Mouse (Mus musculus) stomach, postnatal 0 days (tissue): ENCODE measurements around the gene Mafg. TPM values are rescaled to one million over a fixed set of nuclear protein-coding genes. Genes with fewer than 3 reads are reported as not detected.

Experiments used
- ATAC-seq: fragments of 200-750 bp; cut with Nextera tagmentation; 2 replicates; pipeline ENCODE4 v1.8.0; 2017; ENCODE audit not compliant: low FRiP score, low TSS enrichment
- DNase-seq: peaks from one replicate; pipeline ENCODE4 v3.0.0-alpha.2; 2016; ENCODE audit warnings: low spot score
- H3K27ac ChIP-seq: fragments of 300-500 bp; sonication (generic); replicated peaks from 2 replicates; pipeline ENCODE4 v1.5.1; 2014; ENCODE audit warnings: mild to moderate bottlenecking, control low read depth
- H3K27me3 ChIP-seq: fragments of 300-500 bp; sonication (generic); 2 replicates; pipeline ENCODE4 v1.6.1; 2014; ENCODE audit warnings: low read length; ENCODE audit not compliant: control insufficient read depth, insufficient read depth
- H3K36me3 ChIP-seq: fragments of 300-500 bp; sonication (generic); 2 replicates; pipeline ENCODE4 v1.6.1; 2014; ENCODE audit warnings: low read length, mixed read lengths; ENCODE audit not compliant: control insufficient read depth, insufficient read depth
- H3K4me1 ChIP-seq: fragments of 300-500 bp; sonication (generic); replicated peaks from 2 replicates; pipeline ENCODE4 v1.6.1; 2014; ENCODE audit warnings: antibody characterized with exemption; ENCODE audit not compliant: control insufficient read depth, insufficient read depth
- H3K4me2 ChIP-seq: fragments of 300-500 bp; sonication (generic); replicated peaks from 2 replicates; pipeline ENCODE4 v1.6.1; 2014; ENCODE audit warnings: low read depth, mild to moderate bottlenecking, control low read depth, moderate library complexity
- H3K4me3 ChIP-seq: fragments of 300-500 bp; sonication (generic); 2 replicates; pipeline ENCODE4 v1.5.1; 2014; ENCODE audit warnings: low read depth, low read length, control low read depth
- H3K9ac ChIP-seq: fragments of 300-500 bp; sonication (generic); 2 replicates; pipeline ENCODE4 v1.6.1; 2014; ENCODE audit warnings: mild to moderate bottlenecking, low read length, control low read depth, mixed read lengths
- H3K9me3 ChIP-seq: fragments of 300-500 bp; sonication (generic); 2 replicates; pipeline ENCODE4 v1.6.1; 2016; ENCODE audit warnings: low read length; ENCODE audit not compliant: control insufficient read depth
- CTCF ChIP-seq: IDR thresholded peaks from 2 replicates; pipeline ENCODE4 v1.5.1; 2016; ENCODE audit warnings: antibody characterized with exemption, low read depth, mild to moderate bottlenecking, moderate library complexity
- EP300 ChIP-seq: optimal IDR thresholded peaks from 2 replicates; pipeline ENCODE3; 2016; ENCODE audit warnings: antibody characterized with exemption
- WGBS: fragments of 180-500 bp; shearing (Covaris S2); extraction: QIAGEN DNeasy Blood & Tissue Kit; methylation state at CpG from one replicate; pipeline ENCODE4 v1.1.7; 2014; 5-methylcytosine and 5-hydroxymethylcytosine counted together
- polyA plus RNA-seq: library from polyadenylated mRNA; unstranded; fragments of >200 nt; fragmentation: Nextera tagmentation; extraction: Ambion mirVana; gene quantifications from 2 replicates; pipeline ENCODE4 v1.2.1, GENCODE M21; 2015

Mafg gene
- polyA plus RNA-seq, 1 experiment from 2014 or later = 21.3 TPM

- H3K9me3 ChIP-seq = no peaks in the 10 kb centered on the region
- no peak overlapping the region for H3K4me3 ChIP-seq
- WGBS = 76% methylated on average over 22 of the region's 22 CpGs
- no peak overlapping the region for H3K9ac ChIP-seq
- DNase-seq (no peak), ATAC-seq (no peak)
- H3K4me2 ChIP-seq = no peak overlapping the region
- H3K27me3 ChIP-seq = no peaks in the 10 kb centered on the region
- no peaks in the 10 kb centered on the region; the same call in 1 of the 2 replicates for H3K36me3 ChIP-seq
- TF ChIP-seq EP300 (no peak), CTCF (no peak)
- H3K27ac ChIP-seq = peak overlapping the region; percentile 40; the same call in 1 of the 2 replicates
- peaks cover 11% of the 10 kb centered on the region for H3K4me1 ChIP-seq
These were observed 5.7 kb downstream of the Mafg start for GRCm38 (mm10) chr11:120627468-120628300.

GRCm38 (mm10) chr11:120626785-120627467, 6.5 kb downstream of the Mafg start:
- peaks cover 9% of the 10 kb centered on the region for H3K4me1 ChIP-seq
- ATAC-seq = no peak
- H3K9me3 ChIP-seq = no peaks in the 10 kb centered on the region
- H3K36me3 ChIP-seq = no peaks in the 10 kb centered on the region; the same call in none of the 2 replicates
- H3K4me2 ChIP-seq = no peak overlapping the region
- TF ChIP-seq CTCF (no peak), EP300 (no peak)
- WGBS = 83% methylated on average over 11 of the region's 11 CpGs
- no peak overlapping the region for H3K9ac ChIP-seq
- no peaks in the 10 kb centered on the region for H3K27me3 ChIP-seq
- no peak overlapping the region for H3K4me3 ChIP-seq
- H3K27ac ChIP-seq = peak overlapping the region; percentile 58; the same call in 1 of the 2 replicates
- DNase-seq = no peak

GRCm38 (mm10) chr11:120625152-120625775, 8.1 kb downstream of the Mafg start, which contains the start of gene Sirt7:
TSS of gene Sirt7 (minus strand) at chr11:120625240.
- H3K9ac ChIP-seq = peak within 1 kb of the TSS; percentile 81
- H3K4me1 ChIP-seq = peaks cover 4% of the 10 kb centered on the region
- no peaks in the 10 kb centered on the region for H3K27me3 ChIP-seq
- H3K27ac ChIP-seq = peak within 1 kb of the TSS; percentile 92
- 10% methylated on average over 5 of the region's 5 CpGs for WGBS
- DNase-seq = no peak
- H3K36me3 ChIP-seq = peaks cover 9% of the 10 kb centered on the region
- no peaks in the 10 kb centered on the region for H3K9me3 ChIP-seq
- no peak for TF ChIP-seq EP300
- no peak for TF ChIP-seq CTCF
- peak within 1 kb of the TSS; percentile 94 for H3K4me2 ChIP-seq
- peak within 1 kb of the TSS; percentile 91 for H3K4me3 ChIP-seq
- ATAC-seq = 0 out of 2 replicates have a peak, but pooled peaks have one; percentile 3

- DNase-seq = peak; percentile 91
- Histone ChIP-seq H3K27ac (peak overlapping the region; percentile 92), H3K4me2 (peak overlapping the region; percentile 94), H3K27me3 (no peaks in the 10 kb centered on the region), H3K4me3 (peak overlapping the region; percentile 91), H3K36me3 (peaks cover 9% of the 10 kb centered on the region), H3K4me1 (peaks cover 3% of the 10 kb centered on the region; the same call in 1 of the 2 replicates), H3K9me3 (no peaks in the 10 kb centered on the region), H3K9ac (peak overlapping the region; percentile 81)
- TF ChIP-seq CTCF = no peak
- TF ChIP-seq EP300 = no peak
- under 1% methylated on average over 52 of the region's 53 CpGs for WGBS
- ATAC-seq = peak; percentile 72
These were observed 8.7 kb downstream of the Mafg start for GRCm38 (mm10) chr11:120624680-120625111.

GRCm38 (mm10) chr11:120623961-120624679, 9.3 kb downstream of the Mafg start:
- no peaks in the 10 kb centered on the region for H3K9me3 ChIP-seq
- H3K27ac ChIP-seq = peak overlapping the region; percentile 92
- TF ChIP-seq CTCF (peak; percentile 81), EP300 (no peak)
- peak overlapping the region; percentile 94 for H3K4me2 ChIP-seq
- peak; percentile 75 for ATAC-seq
- peak; percentile 86 for DNase-seq
- peaks cover 9% of the 10 kb centered on the region for H3K36me3 ChIP-seq
- peak overlapping the region; percentile 91 for H3K4me3 ChIP-seq
- H3K27me3 ChIP-seq = no peaks in the 10 kb centered on the region
- H3K4me1 ChIP-seq = peaks cover 3% of the 10 kb centered on the region; the same call in 1 of the 2 replicates
- peak overlapping the region; percentile 81 for H3K9ac ChIP-seq
- 11% methylated on average over 30 of the region's 30 CpGs for WGBS
